ENCODE assay signal across 20 mouse cellular contexts in the genomic region with DNA sequence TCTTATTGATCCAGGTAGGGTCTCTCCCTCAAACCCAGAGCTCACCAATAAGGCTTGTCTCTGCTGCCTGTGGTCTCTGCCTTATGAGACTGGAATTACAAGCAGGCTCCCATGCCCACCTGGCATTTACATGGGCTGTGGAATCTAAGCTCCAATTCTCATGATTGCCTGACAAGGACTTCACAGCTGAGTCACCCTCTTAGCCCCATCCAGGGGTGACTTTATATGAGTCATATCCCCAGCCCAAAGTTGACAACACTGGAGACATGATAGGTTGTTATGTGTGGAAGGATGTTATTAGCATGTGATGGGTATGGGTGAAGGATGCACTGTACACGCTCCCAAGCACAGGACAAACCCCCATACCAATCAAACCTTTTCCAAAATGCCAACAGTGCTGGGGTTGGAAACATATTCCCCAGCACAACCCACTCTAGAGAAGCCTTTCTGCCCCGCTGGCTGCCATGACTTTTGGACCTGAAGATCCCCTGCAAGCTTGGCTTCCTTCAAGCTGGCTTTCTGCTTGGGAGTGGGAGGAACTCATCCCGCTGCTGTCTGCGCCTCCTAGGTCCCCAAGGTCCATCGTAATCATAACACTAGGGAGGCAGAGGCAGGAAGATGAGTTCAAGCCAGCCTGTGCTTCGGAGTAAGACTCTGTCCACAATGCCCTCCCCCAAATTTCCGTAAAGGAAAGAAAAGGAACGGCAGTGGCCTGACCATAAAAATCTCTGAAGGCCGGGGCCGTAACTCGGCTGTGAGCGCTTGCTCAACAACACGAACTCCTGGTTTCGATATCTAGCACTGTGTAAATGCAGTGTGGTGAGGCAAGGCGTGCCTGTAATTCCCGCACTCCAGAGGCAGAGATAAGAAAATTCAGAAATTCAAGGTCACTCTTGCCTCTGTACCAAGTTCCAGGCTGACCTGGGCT. TPM values are rescaled to one million over a fixed set of nuclear protein-coding genes. Genes with fewer than 3 reads are reported as not detected.
A peak's percentile ranks its signal among the peaks of the same experiment; 100 is the strongest.
DNase-seq lines count a peak whose midpoint lies in the region; ATAC-seq and TF ChIP-seq lines count a peak whose summit lies in the region.
"Had no signal": no experiment of that assay in that cellular context is flagged by ENCODE, and none has a peak within 500 bp of the region (broad histone marks: within the 10 kb centered on the region; RNA-seq: fewer than 3 reads in every experiment).

No protein-coding gene starts in this region.

- H3K36me3 ChIP-seq in liver, adult 2 months (ENCODE audit: control insufficient read depth, insufficient read depth, low read length) = no peaks in the 10 kb centered on the region
- H3K36me3 ChIP-seq in liver, embryonic 11.5 days (ENCODE audit: control insufficient read depth, insufficient read depth, low read length) = no peaks in the 10 kb centered on the region
- no peaks in the 10 kb centered on the region for H3K36me3 ChIP-seq in stomach, embryonic 15.5 days
- H3K36me3 ChIP-seq: heart, embryonic 10.5 days; limb, embryonic 15.5 days; neural tube, embryonic 12.5 days had no signal

- peak overlapping the region; percentile 10; the same call in 1 of the 2 replicates for H3K4me2 ChIP-seq in liver, embryonic 11.5 days
- no peak overlapping the region for H3K4me2 ChIP-seq in stomach, embryonic 15.5 days
- H3K4me2 ChIP-seq: limb, embryonic 15.5 days; neural tube, embryonic 12.5 days had no signal

- H3K27me3 ChIP-seq in liver, adult 2 months (ENCODE audit: control insufficient read depth, insufficient read depth, low read length) = no peaks in the 10 kb centered on the region
- no peaks in the 10 kb centered on the region for H3K27me3 ChIP-seq in liver, embryonic 11.5 days (replicated peaks; ENCODE audit: control insufficient read depth, insufficient read depth, low read length)
- H3K27me3 ChIP-seq in stomach, embryonic 15.5 days (replicated peaks) = no peaks in the 10 kb centered on the region
- H3K27me3 ChIP-seq: limb, embryonic 15.5 days; neural tube, embryonic 12.5 days; Patski had no signal

- ATAC-seq in liver, embryonic 11.5 days (replicated peaks; ENCODE audit: low FRiP score) = no peak
- no peak for ATAC-seq in stomach, embryonic 15.5 days (ENCODE audit: insufficient read depth, low FRiP score, low read depth)
- ATAC-seq: forebrain, embryonic 16.5 days; inflammation-experienced regulatory T-cells, adult 6 months; Patski had no signal

- peak; percentile 64 for DNase-seq in adrenal gland, adult 2 months
- no peak for DNase-seq in adrenal gland, postnatal 25 days
- no peak for DNase-seq in liver, adult 2 months (ENCODE audit: extremely low read depth, low read depth, low spot score)
- DNase-seq in liver = no peak
- DNase-seq in liver, embryonic 11.5 days (ENCODE audit: low spot score) = no peak
- DNase-seq in thymus, postnatal 14 days = no peak
- no peak for DNase-seq in thymus, postnatal 0 days (ENCODE audit: low spot score)
- DNase-seq: cerebellum, adult 9-11 months; gastrocnemius, postnatal 10 days; kidney, postnatal 36 days had no signal

- peaks cover 4% of the 10 kb centered on the region; the same call in 1 of the 2 replicates for H3K4me1 ChIP-seq in liver, adult 2 months (ENCODE audit: control insufficient read depth, insufficient read depth, low read length)
- H3K4me1 ChIP-seq in liver, embryonic 11.5 days (replicated peaks; ENCODE audit: control insufficient read depth, insufficient read depth, low read length) = peaks cover 17% of the 10 kb centered on the region
- peaks cover 24% of the 10 kb centered on the region for H3K4me1 ChIP-seq in stomach, embryonic 15.5 days

- no peak overlapping the region; the same call in 1 of the 2 replicates for H3K4me3 ChIP-seq in liver, adult 2 months (ENCODE audit: insufficient read depth, low read depth, low read length)
- no peak overlapping the region for H3K4me3 ChIP-seq in liver, embryonic 11.5 days (ENCODE audit: low read depth, low read length)
- H3K4me3 ChIP-seq in stomach, embryonic 15.5 days (replicated peaks) = no peak overlapping the region
- H3K4me3 ChIP-seq: heart, embryonic 10.5 days; limb, embryonic 15.5 days; neural tube, embryonic 12.5 days had no signal

- H3K27ac ChIP-seq in liver, adult 2 months (replicated peaks; ENCODE audit: insufficient read depth, low read depth, low read length) = no peak overlapping the region; the same call in 1 of the 2 replicates
- H3K27ac ChIP-seq in liver, embryonic 11.5 days (ENCODE audit: low read depth, low read length) = no peak overlapping the region
- H3K27ac ChIP-seq in stomach, embryonic 15.5 days = peak overlapping the region; percentile 44; the same call in 1 of the 2 replicates
- H3K27ac ChIP-seq: heart, embryonic 10.5 days; limb, embryonic 15.5 days; neural tube, embryonic 12.5 days had no signal

- no peaks in the 10 kb centered on the region for H3K9me3 ChIP-seq in liver, embryonic 11.5 days (ENCODE audit: control insufficient read depth, low read length)
- H3K9me3 ChIP-seq in stomach, embryonic 15.5 days = no peaks in the 10 kb centered on the region
- H3K9me3 ChIP-seq: heart, embryonic 10.5 days; limb, embryonic 15.5 days; neural tube, embryonic 12.5 days had no signal

- no peak for TF ChIP-seq POLR2A in liver, adult 2 months (IDR thresholded peaks at IDR 0.05; ENCODE audit: extremely low read depth, insufficient read depth, low read length)

- no peaks in the 10 kb centered on the region for H3K79me2 ChIP-seq in liver, adult 2 months (ENCODE audit: control insufficient read depth, insufficient read depth, low read length)

- 46% methylated on average over 16 of the region's 16 CpGs for WGBS in liver, adult 2 months
- 72% methylated on average over 16 of the region's 16 CpGs for WGBS in liver, embryonic 11.5 days
- WGBS in stomach, embryonic 15.5 days = 82% methylated on average over 16 of the region's 16 CpGs

- peak overlapping the region; percentile 28; the same call in 1 of the 2 replicates for H3K9ac ChIP-seq in liver, adult 2 months (ENCODE audit: low read depth, low read length)
- H3K9ac ChIP-seq in liver, embryonic 11.5 days (ENCODE audit: low read depth, low read length) = no peak overlapping the region
- H3K9ac ChIP-seq in stomach, embryonic 15.5 days = no peak overlapping the region
- H3K9ac ChIP-seq: limb, embryonic 15.5 days; neural tube, embryonic 12.5 days had no signal

- TF ChIP-seq CTCF in liver, adult 2 months (IDR thresholded peaks at IDR 0.05; ENCODE audit: low read depth, low read length) = no peak

RNA-seq across cellular contexts. Expression of a gene that starts 14.3 kb away (rescaled TPM):
- 100 to 1,000 TPM; 419 to 486 TPM for total RNA-seq in adrenal gland, adult 2 months (2021)
- polyA plus RNA-seq in adrenal gland, adult 2 months (2012; rRNA removed) = 23.1 and 24.7 TPM in 2 replicates
- total RNA-seq in adrenal gland, postnatal 25 days (2021) = 429 and 434 TPM in 2 replicates
- 124 and 131 TPM in 2 replicates for total RNA-seq in liver, adult 2 months (2014; rRNA removed)
- polyA plus RNA-seq in liver, adult 2 months (2012; rRNA removed) = 35.8 and 36.9 TPM in 2 replicates
- 459 and 500 TPM in 2 replicates for polyA plus RNA-seq in liver, embryonic 11.5 days (2014; fragmentation: Nextera tagmentation; extraction: Ambion mirVana)
- polyA plus RNA-seq in stomach, embryonic 15.5 days (2015; fragmentation: Nextera tagmentation; extraction: Ambion mirVana) = 670 and 699 TPM in 2 replicates
- 536 and 561 TPM in 2 replicates for polyA plus RNA-seq in thymus, postnatal 0 days (2015; fragmentation: Nextera tagmentation; extraction: Ambion mirVana)

RNA-seq across cellular contexts. Expression of a gene that starts 37.7 kb away (rescaled TPM):
- not detected for total RNA-seq in adrenal gland, adult 2 months (2021)
- not detected in 2 replicates for polyA plus RNA-seq in adrenal gland, adult 2 months (2012; rRNA removed)
- total RNA-seq in adrenal gland, postnatal 25 days (2021) = not detected in 2 replicates
- not detected in 2 replicates for total RNA-seq in liver, adult 2 months (2014; rRNA removed)
- polyA plus RNA-seq in liver, adult 2 months (2012; rRNA removed) = not detected in 2 replicates
- not detected in 2 replicates for polyA plus RNA-seq in liver, embryonic 11.5 days (2014; fragmentation: Nextera tagmentation; extraction: Ambion mirVana)
- 0.26 and 0.36 TPM in 2 replicates for polyA plus RNA-seq in stomach, embryonic 15.5 days (2015; fragmentation: Nextera tagmentation; extraction: Ambion mirVana)
- polyA plus RNA-seq in thymus, postnatal 0 days (2015; fragmentation: Nextera tagmentation; extraction: Ambion mirVana) = not detected in 2 replicates
- total RNA-seq: gastrocnemius, postnatal 10 days; hematopoietic stem cell, adult 5-6 weeks; layer of hippocampus, postnatal 14 days; left cerebral cortex, postnatal 14 days had no signal
- polyA plus RNA-seq: forebrain, embryonic 16.5 days; heart, embryonic 10.5 days; inflammation-experienced regulatory T-cells, adult 6 months; limb, embryonic 15.5 days; neural tube, embryonic 12.5 days; Patski had no signal

RNA-seq across cellular contexts. Expression of a gene that starts 58.5 kb away (rescaled TPM):
- not detected for total RNA-seq in adrenal gland, adult 2 months (2021)
- polyA plus RNA-seq in adrenal gland, adult 2 months (2012; rRNA removed) = 0.16 and 0.33 TPM in 2 replicates
- total RNA-seq in adrenal gland, postnatal 25 days (2021) = not detected in 2 replicates
- total RNA-seq in liver, adult 2 months (2014; rRNA removed) = 16.6 and 59.5 TPM in 2 replicates
- 0.42 and 1.0 TPM in 2 replicates for polyA plus RNA-seq in liver, adult 2 months (2012; rRNA removed)
- not detected in 2 replicates for polyA plus RNA-seq in liver, embryonic 11.5 days (2014; fragmentation: Nextera tagmentation; extraction: Ambion mirVana)
- polyA plus RNA-seq in stomach, embryonic 15.5 days (2015; fragmentation: Nextera tagmentation; extraction: Ambion mirVana) = 232 and 273 TPM in 2 replicates
- polyA plus RNA-seq in thymus, postnatal 0 days (2015; fragmentation: Nextera tagmentation; extraction: Ambion mirVana) = 0.40 TPM in 1 of 2 replicates, not detected in the other
- total RNA-seq: gastrocnemius, postnatal 10 days; hematopoietic stem cell, adult 5-6 weeks; layer of hippocampus, postnatal 14 days; left cerebral cortex, postnatal 14 days had no signal
- polyA plus RNA-seq: forebrain, embryonic 16.5 days; heart, embryonic 10.5 days; inflammation-experienced regulatory T-cells, adult 6 months; limb, embryonic 15.5 days; neural tube, embryonic 12.5 days; Patski had no signal

Comparison
In these comparisons a context has a peak if more than half of its experiments do, and no peak if none do; other contexts are left out.
1. RNA of a gene that starts 14.3 kb away (polyA plus RNA-seq): 670 to 699 TPM in stomach, embryonic 15.5 days, 536 to 561 TPM in thymus, postnatal 0 days and 459 to 500 TPM in liver, embryonic 11.5 days; 35.8 to 36.9 TPM in liver, adult 2 months and 23.1 to 24.7 TPM in adrenal gland, adult 2 months; every median in the first group is over 10 times any median in the second.
2. RNA of a gene that starts 58.5 kb away (polyA plus RNA-seq): 232 to 273 TPM in stomach, embryonic 15.5 days; 0.42 to 1.0 TPM in liver, adult 2 months, 0.16 to 0.33 TPM in adrenal gland, adult 2 months, 0.40 TPM in thymus, postnatal 0 days and not detected in liver, embryonic 11.5 days; every median in the first group is over 100 times any median in the second.